Mouse (Mus musculus) ES-Bruce4 (cell line): ENCODE results near the gene Tmc7.

Experiments used
- CTCF ChIP-seq: IDR thresholded peaks from one replicate; pipeline ENCODE4 v1.8.1; 2011; ENCODE audit warnings: low read depth, low read length
- EP300 ChIP-seq: IDR thresholded peaks from 2 replicates; pipeline ENCODE4 v1.6.1; 2011; ENCODE audit warnings: low read depth, low read length; ENCODE audit not compliant: insufficient read depth

GRCm38 (mm10) chr7:118611933-118612332, 27.4 kb upstream of the Tmc7 start:
- no peak for TF ChIP-seq CTCF
- no peak for TF ChIP-seq EP300
